Mouse (Mus musculus) erythroblast, embryonic 14.5 days (primary cell): ENCODE data around the gene Nup160.

Experiments used
- GATA1 ChIP-seq: IDR thresholded peaks from 2 replicates; pipeline ENCODE4 v1.6.1; 2012; ENCODE audit warnings: low read length, inconsistent platforms, mixed read lengths
- TAL1 ChIP-seq: IDR thresholded peaks from 3 replicates; pipeline ENCODE4 v1.6.1; 2012; ENCODE audit warnings: low read length, inconsistent platforms, mixed read lengths

DNA sequence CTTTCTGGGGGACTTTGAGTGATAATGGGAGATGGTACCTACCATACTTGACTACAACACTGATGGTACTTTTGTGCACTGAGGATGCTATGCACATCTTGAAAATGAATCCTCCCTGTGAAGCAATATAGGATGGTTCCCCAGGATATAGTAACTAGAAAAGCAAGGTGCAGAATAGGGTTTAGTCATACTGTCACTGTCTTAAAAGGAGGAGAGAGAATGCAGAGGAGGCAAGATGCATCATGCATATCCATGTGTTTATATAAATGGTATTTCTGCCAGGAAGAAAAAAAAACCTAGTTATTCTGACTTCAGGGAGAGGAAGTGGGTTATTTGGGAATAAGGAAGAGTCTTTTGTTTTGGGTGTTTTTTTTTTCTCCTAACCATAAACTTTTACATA, 42.3 kb upstream of the Nup160 start:
- TF ChIP-seq GATA1: no peak
- TF ChIP-seq TAL1: no peak
